In genomic region chr12:91590716-91591115, GRCm38 (mm10) we compare ENCODE assay signal across 8 mouse cellular contexts. TPM values are rescaled to one million over a fixed set of nuclear protein-coding genes. Genes with fewer than 3 reads are reported as not detected.
DNase-seq lines count a peak whose midpoint lies in the region; ATAC-seq and TF ChIP-seq lines count a peak whose summit lies in the region.

No protein-coding gene starts in this region.

- 31% methylated on average over 6 of the region's 6 CpGs for WGBS in embryonic facial prominence, embryonic 10.5 days
- WGBS in heart, embryonic 14.5 days: 31% methylated on average over 6 of the region's 6 CpGs

- peak overlapping the region; percentile 81 for H3K4me2 ChIP-seq in heart, embryonic 14.5 days (ENCODE audit: low read length)

- peak; percentile 55 for DNase-seq in 3134 (ENCODE audit: extremely low read depth, insufficient read length, low spot score)
- peak; percentile 39 for DNase-seq in G1E (ENCODE audit: low spot score)
- peak; percentile 30 for DNase-seq in embryonic facial prominence, embryonic 10.5 days (ENCODE audit: low spot score)
- peak; percentile 24 for DNase-seq in kidney, postnatal 14 days
- no peak for DNase-seq in right cerebral cortex, postnatal 25 days
- no peak for DNase-seq in right cerebral cortex, adult 18-20 months

- peaks cover 15% of the 10 kb centered on the region for H3K36me3 ChIP-seq in G1E (replicated peaks)
- peaks cover 8% of the 10 kb centered on the region for H3K36me3 ChIP-seq in embryonic facial prominence, embryonic 10.5 days (replicated peaks)
- H3K36me3 ChIP-seq in heart, embryonic 14.5 days (ENCODE audit: control insufficient read depth, insufficient read depth, low read length): peaks cover 4% of the 10 kb centered on the region
- H3K36me3 ChIP-seq in megakaryocyte, embryonic 14.5 days (replicated peaks; ENCODE audit: low read length): peaks cover 12% of the 10 kb centered on the region

- ATAC-seq in G1E (ENCODE audit: extremely low read depth, insufficient number of reproducible peaks, low FRiP score, poor library complexity, severe bottlenecking): peak; percentile 28; the same call in 1 of the 2 replicates
- no peak for ATAC-seq in heart, embryonic 14.5 days (ENCODE audit: insufficient number of reproducible peaks, insufficient read depth, low FRiP score, low read depth)

- peak overlapping the region; percentile 84 for H3K9ac ChIP-seq in heart, embryonic 14.5 days (ENCODE audit: low read length)

- TF ChIP-seq CTCF in G1E (IDR thresholded peaks at IDR 0.05; ENCODE audit: low read depth, low read length): no peak

- H3K27ac ChIP-seq in embryonic facial prominence, embryonic 10.5 days (replicated peaks): peak overlapping the region; percentile 100
- peak overlapping the region; percentile 93 to 98 for H3K27ac ChIP-seq in heart, embryonic 14.5 days (replicated peaks in 1 of 2; ENCODE audit: control insufficient read depth in 1 of 2, insufficient read depth in 1 of 2, low read depth in 2 of 2, low read length in 2 of 2)

- H3K9me3 ChIP-seq in G1E (replicated peaks): peaks cover 2% of the 10 kb centered on the region; the same call in 1 of the 2 replicates
- H3K9me3 ChIP-seq in embryonic facial prominence, embryonic 10.5 days: no peaks in the 10 kb centered on the region
- no peaks in the 10 kb centered on the region for H3K9me3 ChIP-seq in heart, embryonic 14.5 days (ENCODE audit: control insufficient read depth, low read length)
- no peaks in the 10 kb centered on the region for H3K9me3 ChIP-seq in megakaryocyte, embryonic 14.5 days

- peaks cover 29% of the 10 kb centered on the region for H3K4me1 ChIP-seq in G1E (ENCODE audit: insufficient read depth, low read depth, low read length)
- H3K4me1 ChIP-seq in embryonic facial prominence, embryonic 10.5 days: peaks cover 14% of the 10 kb centered on the region
- H3K4me1 ChIP-seq in heart, embryonic 14.5 days (ENCODE audit: control insufficient read depth in 2 of 2, insufficient read depth in 2 of 2, low read length in 2 of 2): peaks cover 2 to 10% of the 10 kb centered on the region in 2 experiments
- H3K4me1 ChIP-seq in megakaryocyte, embryonic 14.5 days: peaks cover 28% of the 10 kb centered on the region

- no peaks in the 10 kb centered on the region for H3K27me3 ChIP-seq in G1E (ENCODE audit: insufficient read depth, low read length)
- H3K27me3 ChIP-seq in embryonic facial prominence, embryonic 10.5 days (replicated peaks; ENCODE audit: low read depth, poor library complexity, severe bottlenecking): no peaks in the 10 kb centered on the region
- H3K27me3 ChIP-seq in heart, embryonic 14.5 days (ENCODE audit: control insufficient read depth, insufficient read depth, low read length): no peaks in the 10 kb centered on the region
- H3K27me3 ChIP-seq in megakaryocyte, embryonic 14.5 days (replicated peaks): no peaks in the 10 kb centered on the region

- peak overlapping the region; percentile 86 for H3K4me3 ChIP-seq in G1E (ENCODE audit: low read depth, low read length)
- peak overlapping the region; percentile 91 for H3K4me3 ChIP-seq in embryonic facial prominence, embryonic 10.5 days
- H3K4me3 ChIP-seq in heart, embryonic 14.5 days (ENCODE audit: control insufficient read depth in 1 of 2, insufficient read depth in 1 of 2, low read depth in 1 of 2, low read length in 2 of 2): peak overlapping the region; percentile 87 to 90
- H3K4me3 ChIP-seq in megakaryocyte, embryonic 14.5 days (replicated peaks): peak overlapping the region; percentile 97

RNA-seq across cellular contexts. Expression of gene Gtf2a1, which starts 0.4 kb away (rescaled TPM):
- total RNA-seq in G1E (2014; fragmentation: Nextera tagmentation): 153 and 157 TPM in 2 replicates
- total RNA-seq in G1E (2017): 62.3 and 76.3 TPM in 2 replicates
- 10.3 and 13.5 TPM in 2 replicates for polyA plus RNA-seq in G1E (2012)
- 67.7 and 70.1 TPM in 2 replicates for polyA plus RNA-seq in embryonic facial prominence, embryonic 10.5 days (2016; fragmentation: Nextera tagmentation; extraction: Ambion mirVana)
- 24.7 and 25.2 TPM in 2 replicates for polyA plus RNA-seq in heart, embryonic 14.5 days (2014; fragmentation: Nextera tagmentation; extraction: Ambion mirVana)
- polyA plus RNA-seq in megakaryocyte, embryonic 14.5 days (2012; ENCODE audit: insufficient read depth, low replicate concordance): 0.93 and 3.8 TPM in 2 replicates

Comparison
In these comparisons a context has a peak if more than half of its experiments do, and no peak if none do; other contexts are left out.
1. DNase-seq: peak in 3134 (single experiment), G1E (single experiment), embryonic facial prominence, embryonic 10.5 days (single experiment) and kidney, postnatal 14 days (single experiment); none in right cerebral cortex, postnatal 25 days (single experiment) and right cerebral cortex, adult 18-20 months (single experiment).
2. Peak in every context shown above with its lines, with median percentiles within 50 percentile points of each other: H3K4me3 ChIP-seq.